8 mouse cellular contexts compared by ENCODE assay signal in genomic region chr7:25376556-25376955, GRCm38 (mm10). TPM values are rescaled to one million over a fixed set of nuclear protein-coding genes. Genes with fewer than 3 reads are reported as not detected.
DNase-seq lines count a peak whose midpoint lies in the region; ATAC-seq lines count a peak whose summit lies in the region.

No protein-coding gene starts in this region.

- peak; percentile 79 for DNase-seq in adipocyte (ENCODE audit: low spot score)
- DNase-seq in cerebellum, postnatal 10 days: peak; percentile 92
- peak; percentile 80 to 86 for DNase-seq in frontal cortex, postnatal 10 days (ENCODE audit: low spot score in 2 of 2)
- peak; percentile 89 to 93 for DNase-seq in layer of hippocampus, postnatal 14 days (ENCODE audit: low spot score in 2 of 2)
- DNase-seq in retina, postnatal 1 day: peak; percentile 89
- no peak for DNase-seq in thymus, postnatal 14 days

- H3K27ac ChIP-seq in hindbrain, embryonic 12.5 days: no peak overlapping the region
- H3K27ac ChIP-seq in lung, embryonic 16.5 days (ENCODE audit: low read length): no peak overlapping the region

- H3K36me3 ChIP-seq in hindbrain, embryonic 12.5 days: no peaks in the 10 kb centered on the region
- no peaks in the 10 kb centered on the region for H3K36me3 ChIP-seq in lung, embryonic 16.5 days (ENCODE audit: control insufficient read depth, insufficient read depth, low read length)

- H3K4me3 ChIP-seq in hindbrain, embryonic 12.5 days: peak overlapping the region; percentile 29
- peak overlapping the region; percentile 48 for H3K4me3 ChIP-seq in lung, embryonic 16.5 days (ENCODE audit: low read length)

- H3K9ac ChIP-seq in hindbrain, embryonic 12.5 days: no peak overlapping the region
- peak overlapping the region; percentile 61 for H3K9ac ChIP-seq in lung, embryonic 16.5 days (ENCODE audit: low read length)

- H3K4me2 ChIP-seq in hindbrain, embryonic 12.5 days (replicated peaks): peak overlapping the region; percentile 46
- H3K4me2 ChIP-seq in lung, embryonic 16.5 days (ENCODE audit: low read depth, low read length): peak overlapping the region; percentile 58

- ATAC-seq in hindbrain, embryonic 12.5 days (ENCODE audit: low FRiP score): peak; percentile 59
- peak; percentile 76 for ATAC-seq in lung, embryonic 16.5 days (ENCODE audit: low read depth)

- WGBS in hindbrain, embryonic 12.5 days: 4% methylated on average over 17 of the region's 17 CpGs
- 4% methylated on average over 17 of the region's 17 CpGs for WGBS in lung, embryonic 16.5 days

- H3K9me3 ChIP-seq in hindbrain, embryonic 12.5 days (replicated peaks): no peaks in the 10 kb centered on the region
- no peaks in the 10 kb centered on the region for H3K9me3 ChIP-seq in lung, embryonic 16.5 days (ENCODE audit: control insufficient read depth, low read length)

- H3K4me1 ChIP-seq in hindbrain, embryonic 12.5 days: peaks cover 20% of the 10 kb centered on the region
- peaks cover 18% of the 10 kb centered on the region for H3K4me1 ChIP-seq in lung, embryonic 16.5 days (replicated peaks; ENCODE audit: control insufficient read depth, insufficient read depth, low read length)

- H3K27me3 ChIP-seq in hindbrain, embryonic 12.5 days: peaks cover 16% of the 10 kb centered on the region
- H3K27me3 ChIP-seq in lung, embryonic 16.5 days (ENCODE audit: control insufficient read depth, insufficient read depth, low read depth, low read length): no peaks in the 10 kb centered on the region

RNA-seq across cellular contexts. Expression of gene Cnfn, which starts 7.0 kb away (rescaled TPM):
- polyA plus RNA-seq in hindbrain, embryonic 12.5 days (2016; fragmentation: Nextera tagmentation; extraction: Ambion mirVana): not detected in 2 replicates
- total RNA-seq in layer of hippocampus, postnatal 14 days (2021): not detected
- 0.33 and 2.9 TPM in 2 replicates for polyA plus RNA-seq in lung, embryonic 16.5 days (2015; fragmentation: Nextera tagmentation; extraction: Ambion mirVana)

RNA-seq across cellular contexts. Expression of gene Lipe, which starts 22.0 kb away (rescaled TPM):
- polyA plus RNA-seq in hindbrain, embryonic 12.5 days (2016; fragmentation: Nextera tagmentation; extraction: Ambion mirVana): 7.8 and 9.4 TPM in 2 replicates
- 1 to 10 TPM; 7.3 to 8.3 TPM for total RNA-seq in layer of hippocampus, postnatal 14 days (2021)
- polyA plus RNA-seq in lung, embryonic 16.5 days (2015; fragmentation: Nextera tagmentation; extraction: Ambion mirVana): 9.4 and 11.4 TPM in 2 replicates

RNA-seq across cellular contexts. Expression of gene Cxcl17, which starts 36.1 kb away (rescaled TPM):
- polyA plus RNA-seq in hindbrain, embryonic 12.5 days (2016; fragmentation: Nextera tagmentation; extraction: Ambion mirVana): 0.30 and 0.43 TPM in 2 replicates
- total RNA-seq in layer of hippocampus, postnatal 14 days (2021): not detected
- polyA plus RNA-seq in lung, embryonic 16.5 days (2015; fragmentation: Nextera tagmentation; extraction: Ambion mirVana): 0.49 TPM in 1 of 2 replicates, not detected in the other

RNA-seq across cellular contexts. Expression of gene Megf8, which starts 59.6 kb away (rescaled TPM):
- polyA plus RNA-seq in hindbrain, embryonic 12.5 days (2016; fragmentation: Nextera tagmentation; extraction: Ambion mirVana): 20.9 and 23.0 TPM in 2 replicates
- 10 to 100 TPM; 86.7 to 87.9 TPM for total RNA-seq in layer of hippocampus, postnatal 14 days (2021)
- 11.8 and 12.1 TPM in 2 replicates for polyA plus RNA-seq in lung, embryonic 16.5 days (2015; fragmentation: Nextera tagmentation; extraction: Ambion mirVana)
